In the genomic region with DNA sequence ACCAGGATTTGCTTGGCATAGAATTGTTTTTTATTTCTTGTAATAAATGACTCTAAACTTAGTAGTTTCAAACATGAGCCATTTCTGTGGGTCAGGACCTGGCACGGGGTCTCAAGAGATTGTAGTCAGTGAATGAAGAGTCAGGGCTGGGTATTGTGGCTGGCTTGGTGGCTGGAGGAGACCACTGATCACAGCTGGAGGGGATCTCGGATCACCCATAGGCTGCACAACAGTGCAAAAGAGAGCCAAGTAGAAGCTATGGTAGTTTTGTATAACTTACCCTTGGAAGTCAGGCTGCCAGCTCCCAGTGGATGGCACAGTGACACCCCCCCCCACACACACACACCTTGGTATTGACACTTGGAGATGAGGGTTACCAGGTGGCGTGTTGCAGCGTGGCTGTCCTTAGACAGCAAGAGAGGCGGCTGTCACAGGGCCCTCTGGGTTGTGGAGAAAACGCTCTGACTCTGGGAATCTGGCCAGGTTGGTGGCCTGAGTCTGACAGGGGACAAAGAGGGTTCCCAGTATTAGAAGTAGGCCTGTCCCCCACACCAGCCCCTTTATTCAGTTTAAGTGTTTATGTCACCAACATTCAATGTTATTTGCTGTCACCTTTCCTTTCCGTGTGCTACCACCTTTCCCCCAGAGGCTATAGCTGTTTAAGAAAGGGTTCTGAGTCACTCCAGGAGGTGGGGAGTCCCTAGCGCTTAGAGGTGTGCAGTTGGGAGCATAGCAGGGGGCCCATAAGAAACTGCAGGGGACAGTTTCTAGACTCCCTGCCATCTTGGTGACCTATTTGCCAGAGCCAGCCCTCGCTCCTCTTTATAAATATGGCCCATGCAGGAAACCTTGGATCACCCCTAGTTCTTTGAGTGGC, we compare ENCODE assay signal across 17 mouse cellular contexts.
DNase-seq lines count a peak whose midpoint lies in the region; ATAC-seq and TF ChIP-seq lines count a peak whose summit lies in the region.
"Had no signal": no experiment of that assay in that cellular context is flagged by ENCODE, and none has a peak within 500 bp of the region (broad histone marks: within the 10 kb centered on the region; RNA-seq: fewer than 3 reads in every experiment).

No protein-coding gene starts in this region.

- H3K27me3 ChIP-seq in heart, embryonic 15.5 days, result peaks cover 26% of the 10 kb centered on the region
- H3K27me3 ChIP-seq in heart, embryonic 11.5 days (ENCODE audit: control insufficient read depth, insufficient read depth, low read length), result 0 out of 2 replicates have a peak, but pooled peaks cover 3% of the 10 kb centered on the region
- H3K27me3 ChIP-seq in heart, embryonic 10.5 days (ENCODE audit: insufficient read depth, poor library complexity, severe bottlenecking), result peaks cover 50% of the 10 kb centered on the region
- no peaks in the 10 kb centered on the region for H3K27me3 ChIP-seq in lung, postnatal 0 days (replicated peaks; ENCODE audit: insufficient read depth, low read length)
- H3K27me3 ChIP-seq: forebrain, embryonic 13.5 days; hindbrain, embryonic 13.5 days had no signal

- H3K4me1 ChIP-seq in heart, embryonic 15.5 days (replicated peaks), result peaks cover 22% of the 10 kb centered on the region
- peaks cover 5% of the 10 kb centered on the region; the same call in 1 of the 2 replicates for H3K4me1 ChIP-seq in heart, embryonic 11.5 days (ENCODE audit: control insufficient read depth, insufficient read depth, low read length)
- peaks cover 47% of the 10 kb centered on the region for H3K4me1 ChIP-seq in heart, embryonic 10.5 days
- no peaks in the 10 kb centered on the region for H3K4me1 ChIP-seq in lung, postnatal 0 days (ENCODE audit: insufficient read depth, low read depth, low read length)
- peaks cover 4% of the 10 kb centered on the region; the same call in 1 of the 2 replicates for H3K4me1 ChIP-seq in lung, adult 2 months (ENCODE audit: control insufficient read depth, insufficient read depth, low read length)

- no peak overlapping the region for H3K9ac ChIP-seq in heart, embryonic 15.5 days
- H3K9ac ChIP-seq in heart, embryonic 11.5 days (ENCODE audit: low read depth, low read length), result no peak overlapping the region
- H3K9ac ChIP-seq in lung, postnatal 0 days (replicated peaks; ENCODE audit: low read depth), result no peak overlapping the region
- H3K9ac ChIP-seq: forebrain, embryonic 13.5 days; forebrain, postnatal 0 days; hindbrain, embryonic 13.5 days had no signal

- WGBS in heart, embryonic 15.5 days, result 55% methylated on average over 9 of the region's 9 CpGs
- 76% methylated on average over 9 of the region's 9 CpGs for WGBS in heart, embryonic 11.5 days (ENCODE audit: insufficient replicate concordance)
- 73% methylated on average over 9 of the region's 9 CpGs for WGBS in heart, embryonic 10.5 days
- WGBS in lung, postnatal 0 days, result 67% methylated on average over 9 of the region's 9 CpGs
- 82% methylated on average over 9 of the region's 9 CpGs for WGBS in lung, adult 2 months

- H3K27ac ChIP-seq in heart, embryonic 15.5 days, result no peak overlapping the region
- H3K27ac ChIP-seq in heart, embryonic 11.5 days (ENCODE audit: low read depth, low read length), result no peak overlapping the region
- no peak overlapping the region for H3K27ac ChIP-seq in heart, embryonic 10.5 days
- H3K27ac ChIP-seq in lung, postnatal 0 days (ENCODE audit: low read length), result no peak overlapping the region
- H3K27ac ChIP-seq: embryonic facial prominence, embryonic 10.5 days; forebrain, embryonic 13.5 days; hindbrain, embryonic 13.5 days; hindbrain, postnatal 0 days had no signal

- no peaks in the 10 kb centered on the region for H3K36me3 ChIP-seq in heart, embryonic 15.5 days
- no peaks in the 10 kb centered on the region for H3K36me3 ChIP-seq in heart, embryonic 11.5 days (ENCODE audit: control insufficient read depth, insufficient read depth, low read length)
- no peaks in the 10 kb centered on the region for H3K36me3 ChIP-seq in heart, embryonic 10.5 days
- H3K36me3 ChIP-seq in lung, postnatal 0 days (ENCODE audit: insufficient read depth, low read length), result no peaks in the 10 kb centered on the region
- H3K36me3 ChIP-seq: embryonic facial prominence, embryonic 10.5 days; hindbrain, embryonic 13.5 days had no signal

- TF ChIP-seq CTCF in lung, postnatal 0 days (IDR thresholded peaks at IDR 0.05), result no peak
- no peak for TF ChIP-seq CTCF in lung, adult 2 months (IDR thresholded peaks at IDR 0.05; ENCODE audit: insufficient read depth, low read length)

- H3K4me2 ChIP-seq in heart, embryonic 15.5 days, result no peak overlapping the region
- no peak overlapping the region for H3K4me2 ChIP-seq in heart, embryonic 11.5 days
- no peak overlapping the region for H3K4me2 ChIP-seq in lung, postnatal 0 days (replicated peaks; ENCODE audit: low read depth, low read length)
- H3K4me2 ChIP-seq: forebrain, embryonic 13.5 days; hindbrain, embryonic 13.5 days had no signal

- no peaks in the 10 kb centered on the region for H3K9me3 ChIP-seq in heart, embryonic 15.5 days (replicated peaks)
- no peaks in the 10 kb centered on the region for H3K9me3 ChIP-seq in heart, embryonic 11.5 days (replicated peaks; ENCODE audit: control insufficient read depth, low read length)
- H3K9me3 ChIP-seq in heart, embryonic 10.5 days, result no peaks in the 10 kb centered on the region
- no peaks in the 10 kb centered on the region for H3K9me3 ChIP-seq in lung, postnatal 0 days (ENCODE audit: low read length)
- H3K9me3 ChIP-seq: embryonic facial prominence, embryonic 10.5 days; forebrain, embryonic 13.5 days; hindbrain, embryonic 13.5 days had no signal

- no peak for TF ChIP-seq POLR2A in lung, adult 2 months (IDR thresholded peaks at IDR 0.05; ENCODE audit: borderline replicate concordance, extremely low read depth, low read depth, low read length)

- no peak overlapping the region for H3K4me3 ChIP-seq in heart, embryonic 15.5 days
- H3K4me3 ChIP-seq in heart, embryonic 11.5 days (ENCODE audit: low read depth, low read length), result no peak overlapping the region
- no peak overlapping the region for H3K4me3 ChIP-seq in heart, embryonic 10.5 days
- H3K4me3 ChIP-seq in lung, postnatal 0 days (ENCODE audit: low read depth, low read length), result no peak overlapping the region
- H3K4me3 ChIP-seq in lung, adult 2 months (replicated peaks; ENCODE audit: extremely low read depth, low read depth, low read length), result no peak overlapping the region
- H3K4me3 ChIP-seq: embryonic facial prominence, embryonic 10.5 days; forebrain, embryonic 13.5 days; hindbrain, embryonic 13.5 days had no signal

- no peak for TF ChIP-seq EP300 in lung, postnatal 0 days (IDR thresholded peaks at IDR 0.05)

- DNase-seq in heart, postnatal 4 days, result peak; percentile 52
- DNase-seq in heart, embryonic 10.5 days (ENCODE audit: low spot score), result no peak
- peak; percentile 38 for DNase-seq in lung, postnatal 0 days (ENCODE audit: low spot score)
- no peak for DNase-seq in lung, adult 2 months
- no peak for DNase-seq in Muller cell, postnatal 12 days (ENCODE audit: inconsistent ontology term)
- DNase-seq: adrenal gland, postnatal 14 days; cerebellum, adult 11-12 months; forebrain, postnatal 0 days; gastrocnemius, postnatal 14 days; kidney, adult 18-20 months had no signal

- 0 out of 2 replicates have a peak, but pooled peaks have one; percentile 37 for ATAC-seq in heart, embryonic 15.5 days (replicated peaks; ENCODE audit: insufficient number of reproducible peaks, insufficient read depth, low FRiP score, low read depth)
- no peak for ATAC-seq in heart, embryonic 11.5 days (replicated peaks; ENCODE audit: insufficient number of reproducible peaks, low FRiP score, low TSS enrichment)
- ATAC-seq in lung, postnatal 0 days, result peak; percentile 64
- ATAC-seq: activated CD4-positive, CD25-positive, alpha-beta regulatory T cell, adult 4 months; forebrain, embryonic 13.5 days; forebrain, postnatal 0 days; hindbrain, postnatal 0 days had no signal

Comparison
In these comparisons a context has a peak if more than half of its experiments do, and no peak if none do; other contexts are left out.
1. DNase-seq: peak in heart, postnatal 4 days (single experiment) and lung, postnatal 0 days (single experiment); none in heart, embryonic 10.5 days (single experiment), lung, adult 2 months (single experiment) and Muller cell, postnatal 12 days (single experiment).